Comparison of ENCODE assay signal across 9 mouse cellular contexts in the genomic region with DNA sequence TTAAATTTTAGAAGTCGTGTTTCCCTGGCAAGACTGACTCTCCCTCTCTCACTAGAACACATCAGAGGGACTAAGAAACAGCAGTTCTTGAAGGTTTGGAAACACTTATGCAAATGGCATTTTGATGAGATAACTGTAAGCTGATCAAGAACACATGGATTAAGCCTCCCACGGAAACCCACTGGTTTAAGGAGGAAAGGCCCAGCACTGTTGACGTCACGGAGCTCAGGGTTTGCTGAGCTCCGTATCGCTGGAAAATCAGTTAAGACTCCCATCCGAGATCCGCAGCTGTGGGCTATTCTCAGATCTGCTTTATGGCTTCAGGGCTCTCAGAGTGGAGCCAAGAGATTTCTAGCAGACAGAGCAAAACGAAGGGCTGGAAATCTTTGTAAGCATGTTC.
DNase-seq lines count a peak whose midpoint lies in the region; ATAC-seq and TF ChIP-seq lines count a peak whose summit lies in the region.
"Had no signal": no experiment of that assay in that cellular context is flagged by ENCODE, and none has a peak within 500 bp of the region (broad histone marks: within the 10 kb centered on the region; RNA-seq: fewer than 3 reads in every experiment).

No protein-coding gene starts in this region.

- no peaks in the 10 kb centered on the region for H3K4me1 ChIP-seq in limb, embryonic 11.5 days (ENCODE audit: control insufficient read depth, insufficient read depth, low read length)
- H3K4me1 ChIP-seq in limb, embryonic 10.5 days = peaks cover 5% of the 10 kb centered on the region; the same call in 1 of the 2 replicates
- H3K4me1 ChIP-seq in embryonic fibroblast, embryonic 13.5 days (ENCODE audit: control insufficient read depth, insufficient read depth, low read length) = no peaks in the 10 kb centered on the region
- H3K4me1 ChIP-seq: hindbrain, embryonic 13.5 days had no signal

- intact Hi-C loops in heart, postnatal 25 days (cut with DNase I) = no loop called here

- WGBS in limb, embryonic 11.5 days = 43% methylated on average over 9 of the region's 9 CpGs
- 55% methylated on average over 9 of the region's 9 CpGs for WGBS in limb, embryonic 10.5 days

- no peak overlapping the region for H3K27ac ChIP-seq in limb, embryonic 11.5 days (replicated peaks; ENCODE audit: low read depth, low read length)
- no peak overlapping the region for H3K27ac ChIP-seq in limb, embryonic 10.5 days
- peak overlapping the region; percentile 27 for H3K27ac ChIP-seq in embryonic fibroblast, embryonic 13.5 days (ENCODE audit: insufficient read depth, low read length)
- H3K27ac ChIP-seq: hindbrain, embryonic 13.5 days had no signal

- H3K9me3 ChIP-seq in limb, embryonic 11.5 days (ENCODE audit: control insufficient read depth, low read length) = no peaks in the 10 kb centered on the region; the same call in 1 of the 2 replicates
- H3K9me3 ChIP-seq in limb, embryonic 10.5 days (replicated peaks) = no peaks in the 10 kb centered on the region
- H3K9me3 ChIP-seq: hindbrain, embryonic 13.5 days had no signal

- H3K9ac ChIP-seq in limb, embryonic 11.5 days (ENCODE audit: low read length) = no peak overlapping the region
- H3K9ac ChIP-seq: hindbrain, embryonic 13.5 days had no signal

- no peak for TF ChIP-seq POLR2A in embryonic fibroblast, embryonic 13.5 days (IDR thresholded peaks at IDR 0.05; ENCODE audit: low read depth, low read length)

- DNase-seq in limb, embryonic 11.5 days (ENCODE audit: low spot score) = peak; percentile 31
- no peak for DNase-seq in limb, embryonic 10.5 days (ENCODE audit: low spot score)
- DNase-seq in heart, postnatal 25 days (ENCODE audit: low spot score) = peak; percentile 3
- DNase-seq in retina, embryonic 14.5 days (ENCODE audit: low spot score) = peak; percentile 24
- no peak for DNase-seq in cerebellum, adult 11 months
- no peak for DNase-seq in spleen, postnatal 4 days (ENCODE audit: low spot score in 2 of 2)

- H3K4me3 ChIP-seq in limb, embryonic 11.5 days (ENCODE audit: low read depth, low read length) = no peak overlapping the region
- H3K4me3 ChIP-seq in limb, embryonic 10.5 days = no peak overlapping the region
- no peak overlapping the region for H3K4me3 ChIP-seq in embryonic fibroblast, embryonic 13.5 days (ENCODE audit: insufficient read depth, low read length)
- H3K4me3 ChIP-seq: hindbrain, embryonic 13.5 days had no signal

- no peak for ATAC-seq in limb, embryonic 11.5 days (ENCODE audit: insufficient number of reproducible peaks, low FRiP score, low TSS enrichment, low read depth)
- ATAC-seq: forebrain, embryonic 14.5 days had no signal

- H3K27me3 ChIP-seq in limb, embryonic 11.5 days (ENCODE audit: control insufficient read depth, insufficient read depth, low read length) = no peaks in the 10 kb centered on the region
- H3K27me3 ChIP-seq in limb, embryonic 10.5 days (ENCODE audit: low read depth, poor library complexity, severe bottlenecking) = no peaks in the 10 kb centered on the region
- H3K27me3 ChIP-seq: hindbrain, embryonic 13.5 days had no signal

- H3K4me2 ChIP-seq in limb, embryonic 11.5 days (ENCODE audit: low read depth, severe bottlenecking) = no peak overlapping the region
- H3K4me2 ChIP-seq: hindbrain, embryonic 13.5 days had no signal

- no peak for TF ChIP-seq CTCF in embryonic fibroblast, embryonic 13.5 days (IDR thresholded peaks at IDR 0.05; ENCODE audit: borderline replicate concordance, insufficient read depth, low read length)

- no peaks in the 10 kb centered on the region for H3K36me3 ChIP-seq in limb, embryonic 11.5 days (ENCODE audit: control insufficient read depth, insufficient read depth, low read length)
- H3K36me3 ChIP-seq in limb, embryonic 10.5 days = no peaks in the 10 kb centered on the region
- H3K36me3 ChIP-seq: hindbrain, embryonic 13.5 days had no signal

Comparison
In these comparisons a context has a peak if more than half of its experiments do, and no peak if none do; other contexts are left out.
1. DNase-seq: peak in limb, embryonic 11.5 days (single experiment), heart, postnatal 25 days (single experiment) and retina, embryonic 14.5 days (single experiment); none in limb, embryonic 10.5 days (single experiment), cerebellum, adult 11 months (single experiment) and spleen, postnatal 4 days (0 of 2).